Mouse (Mus musculus): ENCODE measurements around the gene Tex46.

DNA sequence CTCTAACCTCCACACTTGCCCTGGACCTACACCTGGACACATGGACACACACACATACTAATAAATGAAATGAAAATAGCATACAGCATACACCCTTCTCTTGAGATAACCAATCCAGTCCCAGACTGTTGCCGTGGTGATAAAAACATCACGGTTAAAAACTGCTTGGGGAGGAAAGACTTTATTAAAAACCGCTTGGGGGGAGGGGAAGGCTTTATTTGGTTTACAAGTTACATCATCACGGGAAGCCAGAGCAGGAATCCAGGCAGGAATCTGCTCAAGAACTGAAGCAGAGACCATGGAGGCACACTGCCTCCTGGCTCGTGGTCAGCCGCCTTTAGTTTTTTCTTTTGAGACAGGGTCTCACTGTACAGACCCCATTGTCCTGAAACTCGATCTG, 3.4 kb downstream of the Tex46 start:
- TF ChIP-seq EP300 (IDR thresholded peaks at IDR 0.05; ENCODE audit: low read length): no peak
- TF ChIP-seq ELF1 (IDR thresholded peaks at IDR 0.05; ENCODE audit: low read depth, low read length): no peak
- no peak for TF ChIP-seq POLR2A (IDR thresholded peaks at IDR 0.05; ENCODE audit: low read depth, low read length)
- no peak for TF ChIP-seq CTCF (conservative IDR thresholded peaks at IDR 0.05 in 1 of 2, IDR thresholded peaks at IDR 0.05 in 1 of 2; ENCODE audit: low read depth in 2 of 2, low read length in 2 of 2)
- TF ChIP-seq USF1 (IDR thresholded peaks at IDR 0.05; ENCODE audit: low read depth, low read length): no peak

All from CH12.LX (cell line).